Mouse (Mus musculus) brain, embryonic 14.5 days (tissue): ENCODE data around the gene Wrb.

Experiments
- CTCF ChIP-seq: fragments of 200-500 bp; IDR thresholded peaks from 2 replicates; pipeline ENCODE4 v1.5.1; 2012; ENCODE audit warnings: inconsistent platforms, mild to moderate bottlenecking, moderate library complexity, borderline replicate concordance; ENCODE audit not compliant: insufficient read depth, insufficient read length; ENCODE audit errors: extremely low read depth
- POLR2A ChIP-seq: fragments of 200-500 bp; IDR thresholded peaks from 2 replicates; pipeline ENCODE4 v1.6.1; 2012; ENCODE audit warnings: mild to moderate bottlenecking, inconsistent platforms, borderline replicate concordance; ENCODE audit not compliant: poor library complexity, insufficient read depth, insufficient read length, severe bottlenecking; ENCODE audit errors: extremely low read depth

DNA sequence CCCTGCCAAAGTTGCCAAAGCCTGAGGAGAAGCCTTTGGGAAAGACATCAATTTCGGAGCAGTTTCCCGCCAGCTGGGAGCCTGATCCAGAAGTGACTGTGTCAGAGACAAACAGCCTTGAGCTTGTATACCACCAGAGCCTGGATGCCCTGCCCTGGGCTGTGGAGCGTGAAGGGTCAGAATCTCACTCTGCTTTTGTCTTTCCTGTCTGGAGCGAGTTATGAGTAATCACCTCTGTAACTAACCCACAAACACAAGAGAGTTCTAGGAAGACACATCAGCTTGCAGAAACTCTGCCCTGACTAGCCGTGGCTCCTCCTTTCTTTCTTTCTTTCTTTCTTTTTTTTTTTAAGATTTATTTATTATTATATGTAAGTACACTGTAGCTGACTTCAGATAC lies 49.2 kb upstream of the Wrb start:
- TF ChIP-seq CTCF: no peak
- no peak for TF ChIP-seq POLR2A
